Mouse (Mus musculus): ENCODE measurements around the gene Tmem50a.

- TF ChIP-seq CTCF (IDR thresholded peaks at IDR 0.05; ENCODE audit: borderline replicate concordance, insufficient read depth, low read length) (no peak), POLR2A (IDR thresholded peaks at IDR 0.05; ENCODE audit: low read depth, low read length) (no peak)
Measured at GRCm38 (mm10) chr4:134903046-134903445, 11.8 kb downstream of the Tmem50a start.
